In genomic region chr10:77157245-77158019, GRCm38 (mm10) we compare ENCODE assay signal across 13 mouse cellular contexts. TPM values are rescaled to one million over a fixed set of nuclear protein-coding genes. Genes with fewer than 3 reads are reported as not detected.
A peak's percentile ranks its signal among the peaks of the same experiment; 100 is the strongest.
DNase-seq lines count a peak whose midpoint lies in the region; ATAC-seq and TF ChIP-seq lines count a peak whose summit lies in the region.
"Had no signal": no experiment of that assay in that cellular context is flagged by ENCODE, and none has a peak within 500 bp of the region (broad histone marks: within the 10 kb centered on the region; RNA-seq: fewer than 3 reads in every experiment).

No protein-coding gene starts in this region.

- H3K4me2 ChIP-seq in hindbrain, embryonic 12.5 days (replicated peaks): no peak overlapping the region
- no peak overlapping the region for H3K4me2 ChIP-seq in midbrain, embryonic 11.5 days
- no peak overlapping the region for H3K4me2 ChIP-seq in midbrain, embryonic 13.5 days (replicated peaks)
- no peak overlapping the region for H3K4me2 ChIP-seq in liver, postnatal 0 days (ENCODE audit: low read depth, low read length)
- H3K4me2 ChIP-seq: forebrain, embryonic 15.5 days; hindbrain, embryonic 15.5 days had no signal

- H3K36me3 ChIP-seq in hindbrain, embryonic 10.5 days: peaks cover 15% of the 10 kb centered on the region; the same call in 1 of the 2 replicates
- no peaks in the 10 kb centered on the region for H3K36me3 ChIP-seq in hindbrain, embryonic 12.5 days
- no peaks in the 10 kb centered on the region for H3K36me3 ChIP-seq in midbrain, embryonic 11.5 days (ENCODE audit: control insufficient read depth, insufficient read depth, low read length)
- no peaks in the 10 kb centered on the region for H3K36me3 ChIP-seq in midbrain, embryonic 13.5 days
- H3K36me3 ChIP-seq in liver, postnatal 0 days (replicated peaks; ENCODE audit: insufficient read depth, low read length): no peaks in the 10 kb centered on the region
- H3K36me3 ChIP-seq: forebrain, embryonic 15.5 days; hindbrain, embryonic 15.5 days had no signal

- no peak overlapping the region for H3K9ac ChIP-seq in hindbrain, embryonic 12.5 days
- H3K9ac ChIP-seq in midbrain, embryonic 11.5 days (ENCODE audit: low read length): no peak overlapping the region
- no peak overlapping the region for H3K9ac ChIP-seq in midbrain, embryonic 13.5 days (replicated peaks)
- H3K9ac ChIP-seq in liver, postnatal 0 days (replicated peaks): no peak overlapping the region
- H3K9ac ChIP-seq: forebrain, embryonic 15.5 days; hindbrain, embryonic 15.5 days had no signal

- peak; percentile 26; the same call in 1 of the 2 replicates for TF ChIP-seq CTCF in liver, postnatal 0 days (IDR thresholded peaks at IDR 0.05; ENCODE audit: low read depth)

- WGBS in hindbrain, embryonic 10.5 days: 20% methylated on average over 10 of the region's 11 CpGs
- 19% methylated on average over 9 of the region's 11 CpGs for WGBS in hindbrain, embryonic 12.5 days
- 16% methylated on average over 8 of the region's 11 CpGs for WGBS in midbrain, embryonic 11.5 days
- 32% methylated on average over 11 of the region's 11 CpGs for WGBS in midbrain, embryonic 13.5 days
- WGBS in liver, postnatal 0 days (ENCODE audit: insufficient replicate concordance): 44% methylated on average over 11 of the region's 11 CpGs

- ATAC-seq in hindbrain, embryonic 12.5 days (ENCODE audit: low FRiP score): no peak; the same call in 1 of the 2 replicates
- peak; percentile 7; the same call in 1 of the 2 replicates for ATAC-seq in midbrain, embryonic 11.5 days (ENCODE audit: low FRiP score)
- ATAC-seq in midbrain, embryonic 13.5 days: no peak
- no peak for ATAC-seq in liver, postnatal 0 days
- ATAC-seq: forebrain, embryonic 15.5 days had no signal

- H3K9me3 ChIP-seq in hindbrain, embryonic 10.5 days: no peaks in the 10 kb centered on the region
- H3K9me3 ChIP-seq in hindbrain, embryonic 12.5 days (replicated peaks): no peaks in the 10 kb centered on the region
- no peaks in the 10 kb centered on the region for H3K9me3 ChIP-seq in midbrain, embryonic 11.5 days (ENCODE audit: control insufficient read depth, low read length)
- no peaks in the 10 kb centered on the region for H3K9me3 ChIP-seq in midbrain, embryonic 13.5 days
- no peaks in the 10 kb centered on the region for H3K9me3 ChIP-seq in liver, postnatal 0 days (ENCODE audit: low read length)
- H3K9me3 ChIP-seq: forebrain, embryonic 15.5 days; hindbrain, embryonic 15.5 days had no signal

- H3K27ac ChIP-seq in hindbrain, embryonic 10.5 days: peak overlapping the region; percentile 68
- no peak overlapping the region for H3K27ac ChIP-seq in hindbrain, embryonic 12.5 days
- H3K27ac ChIP-seq in midbrain, embryonic 11.5 days (ENCODE audit: low read depth, low read length): no peak overlapping the region
- no peak overlapping the region for H3K27ac ChIP-seq in midbrain, embryonic 13.5 days
- no peak overlapping the region for H3K27ac ChIP-seq in liver, postnatal 0 days (ENCODE audit: low read depth)
- H3K27ac ChIP-seq: forebrain, embryonic 15.5 days; hindbrain, embryonic 15.5 days had no signal

- TF ChIP-seq EP300 in liver, postnatal 0 days (IDR thresholded peaks at IDR 0.05; ENCODE audit: low read depth): no peak

- H3K27me3 ChIP-seq in hindbrain, embryonic 10.5 days (ENCODE audit: insufficient read depth, poor library complexity, severe bottlenecking): no peaks in the 10 kb centered on the region
- no peaks in the 10 kb centered on the region; the same call in 1 of the 2 replicates for H3K27me3 ChIP-seq in hindbrain, embryonic 12.5 days
- no peaks in the 10 kb centered on the region for H3K27me3 ChIP-seq in midbrain, embryonic 11.5 days (ENCODE audit: control insufficient read depth, insufficient read depth, low read length)
- no peaks in the 10 kb centered on the region for H3K27me3 ChIP-seq in midbrain, embryonic 13.5 days
- no peaks in the 10 kb centered on the region for H3K27me3 ChIP-seq in liver, postnatal 0 days (ENCODE audit: insufficient read depth, low read length)
- H3K27me3 ChIP-seq: forebrain, embryonic 15.5 days had no signal

- intact Hi-C loops in left cerebral cortex, postnatal 25 days (cut with DNase I): no loop called here

- peak; percentile 43 for DNase-seq in hindbrain, embryonic 10.5 days (ENCODE audit: low spot score)
- no peak for DNase-seq in midbrain, embryonic 11.5 days (ENCODE audit: low spot score, missing footprints)
- DNase-seq in adrenal gland, postnatal 10 days: peak; percentile 76
- DNase-seq in liver, postnatal 0 days: no peak
- DNase-seq in left cerebral cortex, postnatal 25 days (ENCODE audit: low spot score in 2 of 2): no peak
- no peak for DNase-seq in heart, postnatal 4 days
- DNase-seq: lung, postnatal 10 days; right cerebral cortex, adult 18-20 months had no signal

- 0 out of 2 replicates have a peak overlapping the region, but pooled peaks have one; percentile 7 for H3K4me3 ChIP-seq in hindbrain, embryonic 10.5 days
- H3K4me3 ChIP-seq in hindbrain, embryonic 12.5 days: no peak overlapping the region
- H3K4me3 ChIP-seq in midbrain, embryonic 11.5 days (ENCODE audit: low read depth, low read length): no peak overlapping the region
- no peak overlapping the region for H3K4me3 ChIP-seq in midbrain, embryonic 13.5 days (replicated peaks)
- H3K4me3 ChIP-seq in liver, postnatal 0 days (ENCODE audit: low read depth, low read length): no peak overlapping the region
- H3K4me3 ChIP-seq: forebrain, embryonic 15.5 days; hindbrain, embryonic 15.5 days; myocyte had no signal

- H3K4me1 ChIP-seq in hindbrain, embryonic 10.5 days (replicated peaks): peaks cover 85% of the 10 kb centered on the region
- peaks cover 53% of the 10 kb centered on the region for H3K4me1 ChIP-seq in hindbrain, embryonic 12.5 days
- H3K4me1 ChIP-seq in midbrain, embryonic 11.5 days (ENCODE audit: control insufficient read depth, insufficient read depth, low read length): peaks cover 25% of the 10 kb centered on the region
- peaks cover 29% of the 10 kb centered on the region for H3K4me1 ChIP-seq in midbrain, embryonic 13.5 days (replicated peaks)
- H3K4me1 ChIP-seq in liver, postnatal 0 days (ENCODE audit: insufficient read depth): peaks cover 20% of the 10 kb centered on the region

RNA-seq across cellular contexts. Expression of gene Col18a1, which starts 8.9 kb away (rescaled TPM):
- 147 and 167 TPM in 2 replicates for polyA plus RNA-seq in hindbrain, embryonic 10.5 days (2016; fragmentation: Nextera tagmentation; extraction: Ambion mirVana)
- 103 and 109 TPM in 2 replicates for polyA plus RNA-seq in hindbrain, embryonic 12.5 days (2016; fragmentation: Nextera tagmentation; extraction: Ambion mirVana)
- 46.8 and 52.2 TPM in 2 replicates for polyA plus RNA-seq in midbrain, embryonic 11.5 days (2014; fragmentation: Nextera tagmentation; extraction: Ambion mirVana)
- 32.8 and 39.6 TPM in 2 replicates for polyA plus RNA-seq in midbrain, embryonic 13.5 days (2015; fragmentation: Nextera tagmentation; extraction: Ambion mirVana)
- 100 to 1,000 TPM in 1 of 2 experiments, 10 to 100 TPM in 1; 85.2 to 159 TPM for total RNA-seq in adrenal gland, postnatal 10 days (2021)
- 137 and 167 TPM in 2 replicates for polyA plus RNA-seq in liver, postnatal 0 days (2015; fragmentation: Nextera tagmentation; extraction: Ambion mirVana)
- 1 to 10 TPM; 4.0 to 5.3 TPM for total RNA-seq in left cerebral cortex, postnatal 25 days (2021)
- 10 to 100 TPM; 70.4 to 74.9 TPM for total RNA-seq in heart, postnatal 4 days (2021)

Comparison
In these comparisons a context has a peak if more than half of its experiments do, and no peak if none do; other contexts are left out.
1. DNase-seq: peak in hindbrain, embryonic 10.5 days (single experiment) and adrenal gland, postnatal 10 days (single experiment); none in midbrain, embryonic 11.5 days (single experiment), liver, postnatal 0 days (single experiment), left cerebral cortex, postnatal 25 days (0 of 2) and heart, postnatal 4 days (single experiment).